Mouse (Mus musculus) hindbrain, embryonic 16.5 days (tissue): ENCODE data around the gene Ctcf. TPM values are rescaled to one million over a fixed set of nuclear protein-coding genes. Genes with fewer than 3 reads are reported as not detected.

Experiments
- ATAC-seq: fragments of 200-750 bp; cut with Nextera tagmentation; 2 replicates; pipeline ENCODE4 v1.8.0; 2017; ENCODE audit warnings: moderate TSS enrichment, moderate library complexity
- H3K27ac ChIP-seq: fragments of 300-500 bp; sonication (generic); 2 replicates; pipeline ENCODE4 v1.5.1; 2014; ENCODE audit warnings: low read depth, mild to moderate bottlenecking, control low read depth, low read length, moderate library complexity
- H3K27me3 ChIP-seq: fragments of 300-500 bp; sonication (generic); replicated peaks from 2 replicates; pipeline ENCODE4 v1.6.1; 2014; ENCODE audit warnings: low read length; ENCODE audit not compliant: control insufficient read depth, insufficient read depth
- H3K36me3 ChIP-seq: fragments of 300-500 bp; sonication (generic); 2 replicates; pipeline ENCODE4 v1.6.1; 2014; ENCODE audit warnings: mild to moderate bottlenecking, low read length, moderate library complexity, mixed read lengths; ENCODE audit not compliant: control insufficient read depth, insufficient read depth
- H3K4me1 ChIP-seq: fragments of 300-500 bp; sonication (generic); 2 replicates; pipeline ENCODE4 v1.6.1; 2014; ENCODE audit warnings: low read depth, low read length; ENCODE audit not compliant: control insufficient read depth, insufficient read depth
- H3K4me2 ChIP-seq: fragments of 300-500 bp; sonication (generic); 2 replicates; pipeline ENCODE4 v1.6.1; 2014; ENCODE audit warnings: mild to moderate bottlenecking, low read length, control low read depth, moderate library complexity
- H3K4me3 ChIP-seq: fragments of 300-500 bp; sonication (generic); 2 replicates; pipeline ENCODE4 v1.5.1; 2014; ENCODE audit warnings: mild to moderate bottlenecking, low read length, control low read depth, moderate library complexity
- H3K9ac ChIP-seq: fragments of 300-500 bp; sonication (generic); 2 replicates; pipeline ENCODE4 v1.6.1; 2014; ENCODE audit warnings: low read depth, mild to moderate bottlenecking, control low read depth, low read length, moderate library complexity
- H3K9me3 ChIP-seq: fragments of 300-500 bp; sonication (generic); 2 replicates; pipeline ENCODE4 v1.6.1; 2014; ENCODE audit warnings: mild to moderate bottlenecking, low read length, moderate library complexity; ENCODE audit not compliant: control insufficient read depth
- WGBS: fragments of 180-500 bp; shearing (Covaris S2); extraction: QIAGEN DNeasy Blood & Tissue Kit; methylation state at CpG from one replicate; pipeline ENCODE4 v1.1.7; 2014; 5-methylcytosine and 5-hydroxymethylcytosine counted together
- polyA plus RNA-seq: library from polyadenylated mRNA; unstranded; fragments of >200 nt; fragmentation: Nextera tagmentation; extraction: Ambion mirVana; gene quantifications from 2 replicates; pipeline ENCODE4 v1.2.1, GENCODE M21; 2015

Gene Ctcf
- polyA plus RNA-seq, 1 experiment from 2014 or later, result 93.4 TPM

DNA sequence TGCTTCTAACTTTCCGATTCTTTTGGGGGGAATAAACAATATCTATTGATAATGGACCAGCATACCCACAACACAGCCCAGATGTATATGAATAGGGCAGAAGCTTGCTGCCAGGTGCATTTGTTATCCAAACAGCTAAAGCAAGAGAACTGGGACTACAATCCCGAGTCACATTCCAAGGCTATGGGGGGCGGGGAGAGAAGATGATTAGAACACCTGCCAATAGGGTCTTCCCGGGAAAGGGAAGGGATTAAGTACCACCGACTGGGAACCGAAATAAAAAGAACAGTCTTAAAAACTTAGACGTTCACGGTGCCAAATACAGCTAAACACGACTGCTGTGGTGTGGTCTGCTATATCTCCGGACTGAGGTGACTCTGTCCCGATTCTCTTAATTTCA, 887 bp upstream of the Ctcf start:
- Histone ChIP-seq H3K4me1 (peaks cover 24% of the 10 kb centered on the region), H3K9ac (peak overlapping the region; percentile 98), H3K36me3 (no peaks in the 10 kb centered on the region), H3K4me3 (peak overlapping the region; percentile 93), H3K27me3 (no peaks in the 10 kb centered on the region), H3K27ac (no peak overlapping the region), H3K4me2 (peak overlapping the region; percentile 89), H3K9me3 (no peaks in the 10 kb centered on the region)
- no peak for ATAC-seq
- WGBS, result 3% methylated on average over 11 of the region's 11 CpGs

DNA sequence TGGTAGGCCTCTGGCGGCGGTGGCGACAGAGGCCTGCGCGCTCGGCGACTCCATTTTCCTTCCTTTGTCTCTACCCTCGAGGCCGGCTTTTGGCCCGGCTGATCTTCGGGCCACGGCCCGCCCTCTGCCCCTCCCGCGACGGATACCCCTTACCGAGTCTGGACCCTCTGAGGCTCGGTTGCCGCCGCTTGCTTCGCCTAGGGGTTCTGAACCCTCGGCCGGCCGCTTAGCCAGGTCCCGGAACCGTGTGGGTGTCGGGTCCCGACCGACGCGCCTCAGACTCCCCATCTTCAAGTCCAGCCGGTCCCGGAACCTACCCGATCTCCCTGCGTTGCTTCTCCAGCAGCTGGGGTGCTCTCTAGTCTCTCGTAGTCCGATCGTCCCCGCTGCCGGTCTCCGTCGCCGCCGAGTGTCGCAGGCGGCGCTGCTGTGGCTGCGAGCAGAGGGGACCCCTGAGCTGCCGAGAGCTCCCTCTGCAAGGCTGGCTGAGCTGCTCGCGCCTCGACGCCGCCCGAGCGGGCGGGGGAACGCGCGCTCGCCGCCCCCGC, 669 bp downstream of the Ctcf start, which contains the start of gene Agrp:
TSS of gene Agrp (minus strand) at position 431 of the 548 bp plus-strand sequence.
- peak; percentile 46 for ATAC-seq
- WGBS, result under 1% methylated on average over 55 of the region's 63 CpGs
- Histone ChIP-seq H3K27me3 (no peaks in the 10 kb centered on the region), H3K27ac (peak within 1 kb of the TSS; percentile 100), H3K4me1 (peaks cover 24% of the 10 kb centered on the region), H3K4me2 (peak within 1 kb of the TSS; percentile 89), H3K36me3 (no peaks in the 10 kb centered on the region), H3K9ac (peak within 1 kb of the TSS; percentile 98), H3K4me3 (peak within 1 kb of the TSS; percentile 93), H3K9me3 (no peaks in the 10 kb centered on the region)

GRCm38 (mm10) chr8:105637601-105638041, 1.3 kb downstream of the Ctcf start:
- Histone ChIP-seq H3K36me3 (no peaks in the 10 kb centered on the region), H3K4me2 (peak overlapping the region; percentile 89), H3K9ac (peak overlapping the region; percentile 98), H3K27me3 (no peaks in the 10 kb centered on the region), H3K27ac (peak overlapping the region; percentile 100), H3K4me1 (peaks cover 24% of the 10 kb centered on the region), H3K9me3 (no peaks in the 10 kb centered on the region), H3K4me3 (peak overlapping the region; percentile 93)
- no peak for ATAC-seq
- WGBS, result 0% methylated on average over 11 of the region's 11 CpGs

DNA sequence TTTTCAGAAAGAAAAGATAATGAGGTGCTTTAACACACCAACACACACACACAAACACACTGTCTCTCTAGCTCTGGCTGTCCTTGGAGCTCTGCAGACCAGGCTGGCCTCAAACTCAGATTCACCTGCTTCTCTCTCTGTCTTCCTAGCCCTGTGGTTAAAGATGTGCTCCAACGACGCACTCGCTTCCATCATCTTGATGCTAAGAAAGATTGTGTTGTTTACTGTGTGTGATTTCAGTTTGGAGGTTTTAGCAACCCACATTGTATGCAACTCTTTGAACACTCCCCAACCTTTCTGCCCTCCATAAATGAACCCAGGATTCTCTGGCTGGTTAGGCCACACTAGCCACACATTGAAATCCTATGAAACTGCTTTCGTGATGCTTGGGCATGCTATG, 2.1 kb downstream of the Ctcf start:
- no peaks in the 10 kb centered on the region for H3K9me3 ChIP-seq
- ATAC-seq, result no peak
- peak overlapping the region; percentile 89 for H3K4me2 ChIP-seq
- H3K4me3 ChIP-seq, result no peak overlapping the region
- no peaks in the 10 kb centered on the region for H3K36me3 ChIP-seq
- no peaks in the 10 kb centered on the region for H3K27me3 ChIP-seq
- peaks cover 24% of the 10 kb centered on the region for H3K4me1 ChIP-seq
- H3K27ac ChIP-seq, result no peak overlapping the region
- 81% methylated on average over 4 of the region's 4 CpGs for WGBS
- no peak overlapping the region for H3K9ac ChIP-seq

- Histone ChIP-seq H3K4me2 (no peak overlapping the region), H3K27me3 (no peaks in the 10 kb centered on the region), H3K9ac (no peak overlapping the region), H3K4me3 (no peak overlapping the region), H3K36me3 (peaks cover 5% of the 10 kb centered on the region; the same call in 1 of the 2 replicates), H3K9me3 (no peaks in the 10 kb centered on the region), H3K27ac (0 out of 2 replicates have a peak overlapping the region, but pooled peaks have one; percentile 29), H3K4me1 (peaks cover 24% of the 10 kb centered on the region)
- 67% methylated on average over 1 of the region's 1 CpGs for WGBS
- no peak for ATAC-seq
Measured at GRCm38 (mm10) chr8:105639835-105640234, 3.5 kb downstream of the Ctcf start.

DNA sequence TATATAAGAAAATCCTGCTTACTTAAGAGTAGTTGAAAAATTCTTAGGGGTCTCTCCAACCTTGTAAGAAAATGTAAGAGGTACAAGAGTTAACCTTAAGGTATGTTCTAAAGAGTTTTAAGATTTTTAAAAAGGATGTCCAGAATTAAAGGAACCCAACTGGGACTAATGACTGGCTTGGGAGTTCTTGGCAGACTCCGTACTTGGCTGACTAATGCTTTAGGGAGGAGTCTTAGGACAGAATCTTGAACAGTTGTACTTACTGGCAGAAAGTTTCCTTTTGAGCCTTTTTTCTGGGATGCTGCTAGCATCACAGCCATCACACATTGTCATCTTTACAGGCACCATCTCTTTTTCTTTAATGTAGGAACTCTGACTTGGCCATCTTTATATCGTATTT, 4.1 kb downstream of the Ctcf start:
- Histone ChIP-seq H3K27me3 (no peaks in the 10 kb centered on the region), H3K4me3 (no peak overlapping the region), H3K27ac (no peak overlapping the region), H3K9ac (no peak overlapping the region), H3K36me3 (peaks cover 5% of the 10 kb centered on the region; the same call in 1 of the 2 replicates), H3K4me2 (no peak overlapping the region), H3K4me1 (peaks cover 19% of the 10 kb centered on the region), H3K9me3 (no peaks in the 10 kb centered on the region)
- 64% methylated on average over 2 of the region's 2 CpGs for WGBS
- ATAC-seq, result no peak

DNA sequence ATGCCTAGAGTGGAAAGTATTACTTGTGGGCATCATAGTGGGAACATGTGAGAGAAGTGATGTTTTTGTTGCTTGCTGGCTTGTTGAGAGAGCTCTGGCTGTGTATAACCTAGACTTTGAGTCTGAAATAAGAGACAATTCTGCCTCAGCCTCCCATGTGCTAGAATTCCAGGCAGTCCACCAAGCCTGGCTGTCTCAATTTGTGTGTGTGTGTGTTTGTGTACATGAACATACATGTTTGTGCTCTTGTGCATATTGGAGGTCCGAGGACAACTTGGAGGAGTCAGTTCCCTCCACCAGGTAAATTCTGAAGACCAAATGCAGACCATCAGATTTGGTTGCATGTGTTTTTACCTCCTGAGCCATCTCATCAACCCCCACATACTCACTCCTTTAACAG, 8.8 kb downstream of the Ctcf start:
- Histone ChIP-seq H3K9me3 (no peaks in the 10 kb centered on the region), H3K4me3 (no peak overlapping the region), H3K27ac (no peak overlapping the region), H3K4me2 (no peak overlapping the region), H3K36me3 (peaks cover 5% of the 10 kb centered on the region; the same call in 1 of the 2 replicates), H3K9ac (no peak overlapping the region), H3K27me3 (no peaks in the 10 kb centered on the region), H3K4me1 (peaks cover under 1% of the 10 kb centered on the region; the same call in 1 of the 2 replicates)
- WGBS, result 94% methylated on average over 1 of the region's 1 CpGs
- ATAC-seq, result no peak

GRCm38 (mm10) chr8:105648929-105649328, 12.6 kb downstream of the Ctcf start:
- H3K36me3 ChIP-seq, result peaks cover 10% of the 10 kb centered on the region; the same call in 1 of the 2 replicates
- no peaks in the 10 kb centered on the region for H3K27me3 ChIP-seq
- H3K9me3 ChIP-seq, result no peaks in the 10 kb centered on the region
- WGBS, result 100% methylated on average over 1 of the region's 1 CpGs
- no peak for ATAC-seq
- no peak overlapping the region for H3K9ac ChIP-seq
- H3K27ac ChIP-seq, result no peak overlapping the region
- no peak overlapping the region for H3K4me2 ChIP-seq
- no peaks in the 10 kb centered on the region for H3K4me1 ChIP-seq
- no peak overlapping the region for H3K4me3 ChIP-seq

DNA sequence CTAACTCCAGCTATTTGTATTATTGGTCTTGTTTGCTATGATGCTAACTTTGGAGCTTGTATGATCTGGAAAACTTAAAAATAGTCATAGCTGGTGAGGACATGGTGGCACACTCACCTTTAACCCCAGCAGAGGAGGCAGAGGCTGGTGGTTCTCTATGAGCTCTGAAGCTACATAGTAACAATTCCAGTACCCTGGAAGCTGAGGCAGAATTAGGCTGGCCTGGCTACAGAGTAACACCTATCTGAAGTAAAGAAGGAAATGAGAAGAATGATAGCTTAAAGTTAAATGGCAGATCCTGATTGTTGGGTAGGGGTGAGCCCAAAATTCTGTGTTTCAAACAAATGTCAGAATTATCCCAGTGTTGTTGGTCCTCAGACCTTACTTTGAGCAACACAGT, 21.3 kb downstream of the Ctcf start:
- no peak overlapping the region for H3K27ac ChIP-seq
- no peaks in the 10 kb centered on the region for H3K9me3 ChIP-seq
- H3K36me3 ChIP-seq, result peaks cover 5% of the 10 kb centered on the region; the same call in 1 of the 2 replicates
- no peaks in the 10 kb centered on the region for H3K27me3 ChIP-seq
- no peak overlapping the region for H3K4me3 ChIP-seq
- H3K4me2 ChIP-seq, result no peak overlapping the region
- no peak for ATAC-seq
- H3K9ac ChIP-seq, result no peak overlapping the region
- H3K4me1 ChIP-seq, result no peaks in the 10 kb centered on the region
